Mouse (Mus musculus) lung, postnatal 36 days (tissue): ENCODE results near the gene Sstr2.
"Not testable (repeated sequence)": the region's sequence is repeated elsewhere in the genome, so short reads cannot be mapped to it uniquely, and the experiment has no call there.

Source experiments
- DNase-seq: peaks from one replicate; pipeline ENCODE4 v3.0.0; 2022; ENCODE audit warnings: mixed read lengths

The Sstr2 gene

DNA sequence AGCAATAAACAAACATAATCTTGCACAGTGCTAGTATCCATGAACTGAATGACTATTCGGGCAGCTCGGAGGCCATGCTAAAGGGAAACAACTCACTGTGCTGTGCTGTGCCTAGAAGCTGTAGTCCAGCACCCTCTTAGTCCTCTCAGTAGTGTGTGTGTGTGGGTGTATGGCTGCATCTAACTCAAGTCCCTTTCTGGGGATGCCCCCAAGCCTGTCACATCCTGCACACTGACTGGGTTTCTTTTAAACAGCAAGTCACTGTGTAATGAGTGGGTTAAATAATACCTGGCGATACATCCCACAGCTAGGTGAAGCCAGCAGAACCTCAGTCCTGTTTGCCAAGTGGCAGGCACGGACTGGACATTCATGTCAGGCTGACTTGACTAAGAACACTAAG lies 39.6 kb downstream of the Sstr2 start:
- DNase-seq = no peak

DNA sequence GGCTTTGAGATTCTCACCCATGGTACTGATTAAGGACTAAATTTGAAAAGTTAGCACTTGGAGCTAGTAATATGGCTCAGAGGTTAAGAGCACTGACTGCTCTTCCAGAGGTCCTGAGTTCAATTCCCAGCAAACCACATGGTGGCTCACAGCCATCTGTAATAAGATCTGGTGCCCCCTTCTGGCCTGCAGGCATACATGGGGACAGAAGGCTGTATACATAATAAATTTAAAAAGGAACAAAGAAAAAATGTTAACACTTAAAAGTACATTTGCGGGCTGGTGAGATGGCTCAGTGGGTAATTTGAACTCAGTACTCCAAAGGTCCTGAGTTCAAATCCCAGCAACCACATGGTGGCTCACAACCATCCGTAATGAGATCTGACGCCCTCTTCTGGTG lies 41.1 kb downstream of the Sstr2 start:
- not testable (repeated sequence) for DNase-seq

DNA sequence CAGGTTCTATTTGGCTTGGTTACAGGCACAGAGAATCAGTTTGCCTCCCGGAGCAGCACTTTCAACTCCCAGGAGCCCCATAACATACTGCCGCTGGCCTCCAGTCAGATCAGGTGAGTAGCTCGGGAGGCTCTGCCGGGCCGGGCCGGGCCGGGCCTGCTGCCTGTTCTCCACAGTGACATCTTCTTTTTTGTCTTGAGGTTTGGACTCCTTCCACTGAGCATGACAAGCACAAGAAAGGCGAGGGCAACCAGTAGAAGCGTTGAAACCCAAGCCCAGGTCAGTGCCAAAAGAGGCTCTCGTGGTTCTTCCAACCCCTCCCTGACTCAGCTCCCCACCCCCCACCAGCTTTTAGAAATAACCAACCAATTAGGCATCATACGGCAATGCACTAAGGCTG lies 41.8 kb downstream of the Sstr2 start:
- no peak for DNase-seq

GRCm38 (mm10) chr11:113661835-113662351 lies 42.8 kb downstream of the Sstr2 start:
- DNase-seq = no peak

DNA sequence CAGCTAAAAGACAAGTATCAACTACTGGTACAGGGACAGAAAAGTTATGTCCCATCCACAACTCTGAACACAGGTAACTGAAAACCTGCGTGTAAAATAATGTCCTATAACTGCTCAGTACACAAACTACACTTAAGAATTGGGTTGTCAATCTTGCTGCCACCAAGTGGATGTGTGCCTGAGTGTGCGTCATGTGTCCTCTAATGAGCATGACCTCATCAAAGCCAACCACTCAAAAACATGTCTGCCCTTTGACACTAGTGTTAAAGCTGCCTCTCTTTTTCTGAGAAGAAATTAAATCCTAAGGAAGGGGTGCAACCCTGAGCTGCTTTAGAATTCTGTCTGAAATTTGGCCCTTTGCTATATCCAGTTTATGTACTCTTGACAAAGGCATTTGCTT lies 45.1 kb downstream of the Sstr2 start:
- peak; percentile 44 for DNase-seq

DNA sequence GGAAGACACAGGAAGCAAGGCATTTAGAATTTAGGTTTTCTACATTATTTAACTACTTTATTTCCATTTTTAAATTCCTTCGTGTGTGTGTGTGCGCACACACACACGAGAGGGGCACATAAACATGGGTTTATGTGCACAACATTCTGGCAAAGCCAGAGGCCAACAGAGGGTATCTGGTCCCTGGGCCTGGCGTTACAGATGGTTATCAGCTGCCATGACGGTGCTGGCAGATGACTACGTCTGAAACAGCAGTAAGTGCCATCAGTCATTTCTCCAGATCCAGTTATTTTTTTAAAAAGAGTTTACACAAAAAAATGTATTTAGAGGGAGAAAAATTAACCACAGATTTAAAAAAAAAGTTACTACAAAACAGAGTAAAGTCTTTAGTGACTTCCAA lies 47.1 kb downstream of the Sstr2 start:
- no peak for DNase-seq

- DNase-seq = peak; percentile 46
Observed at GRCm38 (mm10) chr11:113666648-113667047, 47.5 kb downstream of the Sstr2 start.

GRCm38 (mm10) chr11:113667122-113667521 lies 48.0 kb downstream of the Sstr2 start:
- DNase-seq = peak; percentile 26

GRCm38 (mm10) chr11:113667704-113668103 lies 48.6 kb downstream of the Sstr2 start:
- peak; percentile 17 for DNase-seq

GRCm38 (mm10) chr11:113668857-113669256 lies 49.7 kb downstream of the Sstr2 start:
- DNase-seq = no peak

DNA sequence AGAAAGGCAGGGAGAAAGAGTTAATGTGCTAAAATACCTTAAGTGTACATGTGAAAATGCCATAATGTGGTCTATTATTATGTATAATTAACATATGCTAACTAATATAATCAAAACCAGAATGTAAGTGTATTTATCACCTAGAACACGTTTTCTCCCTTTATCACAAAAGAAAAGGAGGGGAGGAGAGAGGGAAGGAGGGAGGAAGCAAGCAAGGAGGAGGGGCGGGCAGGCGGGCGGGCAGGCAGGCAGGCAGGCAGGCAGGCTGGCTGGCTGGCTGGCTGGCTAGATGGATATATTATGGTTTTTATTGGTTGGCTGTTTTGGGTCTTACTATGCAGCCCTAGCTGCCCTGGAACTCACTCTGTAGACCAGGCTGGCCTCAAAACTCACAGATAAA lies 50.6 kb downstream of the Sstr2 start:
- no peak for DNase-seq

DNA sequence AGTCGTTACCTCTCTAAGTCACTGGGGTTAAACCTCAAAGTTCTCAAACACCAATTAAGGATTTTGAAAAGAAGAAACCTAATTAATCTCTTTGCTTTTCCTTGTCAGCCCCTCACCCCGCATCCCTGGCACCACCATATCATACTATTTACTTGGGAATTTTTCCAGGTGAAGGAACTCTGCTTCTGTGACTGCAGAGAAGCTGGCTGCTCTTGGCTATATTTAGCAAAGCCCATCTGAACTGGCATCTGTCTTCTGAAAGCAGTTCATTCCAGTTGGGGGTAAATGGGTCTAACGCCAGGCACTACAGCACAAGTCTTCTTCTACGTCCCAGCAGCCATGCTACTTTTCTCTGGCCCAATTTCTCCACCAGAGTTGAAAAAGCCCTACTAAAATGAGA lies 54.5 kb downstream of the Sstr2 start:
- DNase-seq = no peak

- DNase-seq = no peak
Observed at GRCm38 (mm10) chr11:113674595-113674994, 55.5 kb downstream of the Sstr2 start.
